Mouse (Mus musculus): ENCODE data around the gene Rpl28.

Rpl28 gene

GRCm38 (mm10) chr7:4792278-4793212 lies at the start of gene Rpl28:
TSS of gene Rpl28 (plus strand) at chr7:4792874.
- peak; percentile 96 to 98 for DNase-seq

GRCm38 (mm10) chr7:4743354-4743753 lies 49.3 kb upstream of the Rpl28 start:
- DNase-seq, result no peak

- no peak for DNase-seq
Observed at GRCm38 (mm10) chr7:4744886-4745285, 47.8 kb upstream of the Rpl28 start.

- no peak for DNase-seq
Observed at GRCm38 (mm10) chr7:4746326-4746980, 46.2 kb upstream of the Rpl28 start.

- no peak for DNase-seq
Observed at GRCm38 (mm10) chr7:4747156-4747899, 45.3 kb upstream of the Rpl28 start.

- DNase-seq, result no peak
Observed at GRCm38 (mm10) chr7:4748321-4748720, 44.4 kb upstream of the Rpl28 start.

- no peak for DNase-seq
Observed at GRCm38 (mm10) chr7:4749169-4749568, 43.5 kb upstream of the Rpl28 start.

GRCm38 (mm10) chr7:4751971-4752820 lies 40.5 kb upstream of the Rpl28 start:
- peak; percentile 69 to 80 for DNase-seq

- peak; percentile 88 to 91 for DNase-seq
Observed at GRCm38 (mm10) chr7:4752821-4753570, 39.7 kb upstream of the Rpl28 start, which contains the start of gene Cox6b2. TSS of gene Cox6b2 (minus strand) at chr7:4753094.

- peak in 1 of 2 experiments; percentile 17 for DNase-seq
Observed at GRCm38 (mm10) chr7:4759670-4760069, 33.0 kb upstream of the Rpl28 start.

- peak in 1 of 2 experiments; percentile 4 for DNase-seq
Observed at GRCm38 (mm10) chr7:4764946-4765710, 27.5 kb upstream of the Rpl28 start.

- no peak for DNase-seq
Observed at GRCm38 (mm10) chr7:4771202-4771601, 21.5 kb upstream of the Rpl28 start, which contains the start of gene Fam71e2. TSS of gene Fam71e2 (minus strand) at chr7:4771302.

GRCm38 (mm10) chr7:4776131-4776530 lies 16.5 kb upstream of the Rpl28 start:
- no peak for DNase-seq

- DNase-seq, result peak; percentile 75 to 79
Observed at GRCm38 (mm10) chr7:4776861-4777830, 15.5 kb upstream of the Rpl28 start.

GRCm38 (mm10) chr7:4777851-4778637 lies 14.6 kb upstream of the Rpl28 start:
- DNase-seq, result no peak

- DNase-seq, result no peak
Observed at GRCm38 (mm10) chr7:4779921-4780320, 12.8 kb upstream of the Rpl28 start.

- DNase-seq, result no peak
Observed at GRCm38 (mm10) chr7:4782130-4782529, 10.5 kb upstream of the Rpl28 start.

- no peak for DNase-seq
Observed at GRCm38 (mm10) chr7:4782759-4783158, 9.9 kb upstream of the Rpl28 start, which contains the start of the genes Il11 and Tmem190. TSS of gene Il11 (minus strand) at chr7:4782859. TSS of gene Tmem190 (plus strand) at chr7:4782937.

All from kidney, postnatal 25 days (tissue).